Mouse (Mus musculus): Measurements from ENCODE around the gene Adprhl2. TPM values are rescaled to one million over a fixed set of nuclear protein-coding genes. Genes with fewer than 3 reads are reported as not detected.

Gene Adprhl2
- polyA plus RNA-seq, 1 experiment: 16.1 TPM

DNA sequence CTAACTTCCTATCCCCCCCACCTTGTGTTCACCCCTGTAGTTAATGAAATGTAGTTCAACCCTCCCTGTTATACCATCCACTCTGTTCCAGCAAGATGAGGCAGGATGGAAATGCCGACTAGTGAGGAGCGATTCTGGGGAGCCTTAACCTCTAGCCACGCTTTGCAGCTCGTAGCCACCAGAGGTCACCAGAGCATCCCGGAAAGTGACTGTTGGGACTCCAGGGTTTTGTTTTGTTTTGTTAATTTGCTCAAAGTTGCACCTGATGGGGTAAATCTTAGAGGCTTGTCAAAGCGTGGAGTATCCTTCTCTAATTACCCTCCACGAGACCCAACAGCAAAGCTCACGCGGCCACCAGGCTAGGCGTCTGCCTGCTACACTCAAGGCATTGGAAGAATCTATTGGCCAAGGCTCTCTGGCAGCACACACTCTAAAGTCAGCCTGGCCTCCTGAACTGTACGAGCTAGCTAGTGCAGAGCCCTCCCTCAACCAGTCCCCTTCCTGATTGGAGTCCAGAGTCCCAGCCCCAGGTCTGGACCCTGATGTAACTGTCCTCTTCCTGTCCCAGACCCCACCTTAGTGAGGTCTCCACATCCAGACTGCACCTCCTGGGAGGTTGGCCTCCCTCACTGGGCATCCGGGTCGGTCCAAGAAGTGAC lies 43.5 kb downstream of the Adprhl2 start:
- Histone ChIP-seq H3K27ac (ENCODE audit: insufficient read depth, low read depth, low read length) (no peak overlapping the region), H3K4me1 (ENCODE audit: control insufficient read depth, insufficient read depth, low read length) (no peaks in the 10 kb centered on the region), H3K4me3 (ENCODE audit: insufficient read depth, low read length) (no peak overlapping the region)
- TF ChIP-seq POLR2A (IDR thresholded peaks at IDR 0.05; ENCODE audit: borderline replicate concordance, low read depth, low read length): no peak
- TF ChIP-seq CTCF (IDR thresholded peaks at IDR 0.05; ENCODE audit: low read depth, low read length): peak; percentile 93

DNA sequence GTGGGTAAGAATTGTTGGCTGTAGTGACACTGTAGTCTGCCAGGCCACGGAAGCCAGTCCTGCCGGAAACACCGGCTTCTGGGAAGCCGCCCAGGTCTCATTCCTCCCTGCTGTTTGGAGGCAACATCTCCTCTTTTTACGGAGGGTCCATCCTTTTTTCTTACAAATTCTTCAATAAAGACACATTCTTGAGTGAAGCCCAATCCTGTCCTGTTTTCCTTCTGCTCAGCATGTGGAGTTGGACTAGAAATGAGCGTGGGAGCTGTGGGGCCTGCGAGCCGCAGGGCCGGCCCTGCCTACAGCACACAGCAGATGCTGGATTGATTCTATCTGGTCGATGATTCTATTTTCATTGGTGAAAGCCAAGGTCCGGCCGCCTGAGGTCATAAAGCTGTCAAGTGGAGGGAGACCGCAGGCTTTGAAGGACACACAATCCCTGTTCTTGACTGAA lies 45.8 kb downstream of the Adprhl2 start:
- no peak overlapping the region for H3K27ac ChIP-seq (ENCODE audit: insufficient read depth, low read depth, low read length)
- H3K4me1 ChIP-seq (ENCODE audit: control insufficient read depth, insufficient read depth, low read length): no peaks in the 10 kb centered on the region
- no peak overlapping the region for H3K4me3 ChIP-seq (ENCODE audit: insufficient read depth, low read length)
- TF ChIP-seq CTCF (IDR thresholded peaks at IDR 0.05; ENCODE audit: low read depth, low read length) (no peak), POLR2A (IDR thresholded peaks at IDR 0.05; ENCODE audit: borderline replicate concordance, low read depth, low read length) (no peak)

DNA sequence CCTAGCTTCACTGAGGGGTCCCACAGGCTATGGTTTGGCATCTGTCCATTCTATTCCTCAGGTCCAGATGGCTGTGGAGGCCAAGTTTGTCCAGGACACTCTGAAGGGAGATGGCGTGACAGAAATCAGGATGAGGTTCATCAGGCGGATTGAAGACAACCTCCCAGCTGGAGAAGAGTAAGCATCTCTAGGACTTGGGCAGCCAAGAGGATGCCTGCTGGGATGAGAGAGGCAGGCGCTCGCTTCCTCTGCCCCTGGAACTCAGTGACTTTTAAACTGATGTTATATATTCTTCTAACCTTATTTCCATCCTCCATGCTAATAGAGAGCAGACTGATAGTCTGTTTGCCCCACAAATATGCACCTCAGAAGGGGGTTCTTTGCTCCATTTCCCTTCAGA lies 46.4 kb downstream of the Adprhl2 start:
- TF ChIP-seq CTCF (IDR thresholded peaks at IDR 0.05; ENCODE audit: low read depth, low read length) (no peak), POLR2A (IDR thresholded peaks at IDR 0.05; ENCODE audit: borderline replicate concordance, low read depth, low read length) (no peak)
- H3K27ac ChIP-seq (ENCODE audit: insufficient read depth, low read depth, low read length): no peak overlapping the region
- H3K4me1 ChIP-seq (ENCODE audit: control insufficient read depth, insufficient read depth, low read length): no peaks in the 10 kb centered on the region
- no peak overlapping the region for H3K4me3 ChIP-seq (ENCODE audit: insufficient read depth, low read length)

GRCm38 (mm10) chr4:126273753-126274152 lies 47.8 kb downstream of the Adprhl2 start:
- no peak for TF ChIP-seq CTCF (IDR thresholded peaks at IDR 0.05; ENCODE audit: low read depth, low read length)
- TF ChIP-seq POLR2A (IDR thresholded peaks at IDR 0.05; ENCODE audit: borderline replicate concordance, low read depth, low read length): no peak
- H3K27ac ChIP-seq (ENCODE audit: insufficient read depth, low read depth, low read length): no peak overlapping the region
- no peak overlapping the region for H3K4me3 ChIP-seq (ENCODE audit: insufficient read depth, low read length)
- H3K4me1 ChIP-seq (ENCODE audit: control insufficient read depth, insufficient read depth, low read length): no peaks in the 10 kb centered on the region

GRCm38 (mm10) chr4:126269292-126269691 lies 52.2 kb downstream of the Adprhl2 start:
- H3K27ac ChIP-seq (ENCODE audit: insufficient read depth, low read depth, low read length): no peak overlapping the region
- H3K4me3 ChIP-seq (ENCODE audit: insufficient read depth, low read length): no peak overlapping the region
- H3K4me1 ChIP-seq (ENCODE audit: control insufficient read depth, insufficient read depth, low read length): no peaks in the 10 kb centered on the region
- TF ChIP-seq POLR2A (IDR thresholded peaks at IDR 0.05; ENCODE audit: borderline replicate concordance, low read depth, low read length): no peak
- TF ChIP-seq CTCF (IDR thresholded peaks at IDR 0.05; ENCODE audit: low read depth, low read length): no peak

Other genes starting within 250 kb of the Adprhl2 start
- gene Lsm10, start 225.1 kb downstream of the Adprhl2 start, polyA plus RNA-seq (2012; ENCODE audit: insufficient read depth, insufficient read length, missing spikeins): 37.9 and 38.6 TPM in 2 replicates
- 25.5 and 26.5 TPM in 2 replicates for gene Stk40, start 217.7 kb downstream of the Adprhl2 start, polyA plus RNA-seq (2012; ENCODE audit: insufficient read depth, insufficient read length, missing spikeins)
- gene Eva1b, start 174.0 kb downstream of the Adprhl2 start, polyA plus RNA-seq (2012; ENCODE audit: insufficient read depth, insufficient read length, missing spikeins): 20.7 and 23.1 TPM in 2 replicates
- 1.3 and 2.0 TPM in 2 replicates for gene Sh3d21, start 158.2 kb downstream of the Adprhl2 start, polyA plus RNA-seq (2012; ENCODE audit: insufficient read depth, insufficient read length, missing spikeins)
- 230 and 236 TPM in 2 replicates for gene Thrap3, start 118.9 kb downstream of the Adprhl2 start, polyA plus RNA-seq (2012; ENCODE audit: insufficient read depth, insufficient read length, missing spikeins)
- gene Map7d1, start 65.4 kb downstream of the Adprhl2 start, polyA plus RNA-seq (2012; ENCODE audit: insufficient read depth, insufficient read length, missing spikeins): 131 and 139 TPM in 2 replicates
- gene Trappc3, start 59.4 kb downstream of the Adprhl2 start, polyA plus RNA-seq (2012; ENCODE audit: insufficient read depth, insufficient read length, missing spikeins): 69.6 and 79.6 TPM in 2 replicates
- not detected in 2 replicates for gene Col8a2, start 34.9 kb downstream of the Adprhl2 start, polyA plus RNA-seq (2012; ENCODE audit: insufficient read depth, insufficient read length, missing spikeins)
- gene Tekt2, start 4.0 kb upstream of the Adprhl2 start, polyA plus RNA-seq (2012; ENCODE audit: insufficient read depth, insufficient read length, missing spikeins): 0.86 and 1.2 TPM in 2 replicates
- gene Ago3, start 107.9 kb upstream of the Adprhl2 start, polyA plus RNA-seq (2012; ENCODE audit: insufficient read depth, insufficient read length, missing spikeins): 21.9 and 24.4 TPM in 2 replicates
- 27.3 and 29.1 TPM in 2 replicates for gene Ago1, start 146.9 kb upstream of the Adprhl2 start, polyA plus RNA-seq (2012; ENCODE audit: insufficient read depth, insufficient read length, missing spikeins)
- gene Ago4, start 211.8 kb upstream of the Adprhl2 start, polyA plus RNA-seq (2012; ENCODE audit: insufficient read depth, insufficient read length, missing spikeins): 22.8 and 23.2 TPM in 2 replicates
- gene Clspn, start 235.2 kb upstream of the Adprhl2 start, polyA plus RNA-seq (2012; ENCODE audit: insufficient read depth, insufficient read length, missing spikeins): 11.7 and 13.2 TPM in 2 replicates